Mouse (Mus musculus) limb, embryonic 10.5 days (tissue): ENCODE results near the gene Olfr638. TPM values are rescaled to one million over a fixed set of nuclear protein-coding genes. Genes with fewer than 3 reads are reported as not detected.
"Not testable (repeated sequence)": the region's sequence is repeated elsewhere in the genome, so short reads cannot be mapped to it uniquely, and the experiment has no call there.

Experiments
- DNase-seq: peaks from one replicate; pipeline ENCODE4 v3.0.0-alpha.2; 2017; ENCODE audit warnings: low spot score
- H3K27ac ChIP-seq: fragments of 300-500 bp; sonication (generic); 2 replicates; pipeline ENCODE4 v1.5.1; 2016; ENCODE audit warnings: mild to moderate bottlenecking
- H3K27me3 ChIP-seq: fragments of 300-500 bp; sonication (generic); 2 replicates; pipeline ENCODE4 v1.6.1; 2016; ENCODE audit warnings: low read depth, mild to moderate bottlenecking; ENCODE audit not compliant: poor library complexity, severe bottlenecking
- H3K36me3 ChIP-seq: fragments of 300-500 bp; sonication (generic); 2 replicates; pipeline ENCODE4 v1.6.1; 2016; ENCODE audit warnings: mild to moderate bottlenecking, moderate library complexity
- H3K4me1 ChIP-seq: fragments of 300-500 bp; sonication (generic); 2 replicates; pipeline ENCODE4 v1.6.1; 2016
- H3K4me3 ChIP-seq: fragments of 300-500 bp; sonication (generic); 2 replicates; pipeline ENCODE4 v1.5.1; 2016; ENCODE audit warnings: mild to moderate bottlenecking, moderate library complexity
- H3K9me3 ChIP-seq: fragments of 300-500 bp; sonication (generic); replicated peaks from 2 replicates; pipeline ENCODE4 v1.6.1; 2016; ENCODE audit warnings: mild to moderate bottlenecking
- WGBS: fragments of 180-500 bp; shearing (Covaris S2); methylation state at CpG from one replicate; pipeline ENCODE4 v1.1.7; 2016; 5-methylcytosine and 5-hydroxymethylcytosine counted together
- polyA plus RNA-seq: library from polyadenylated mRNA; unstranded; fragments of >200 nt; fragmentation: Nextera tagmentation; extraction: Ambion mirVana; gene quantifications from 2 replicates; pipeline ENCODE4 v1.2.1, GENCODE M21; 2016

Gene Olfr638
- polyA plus RNA-seq = not detected in 2 replicates

DNA sequence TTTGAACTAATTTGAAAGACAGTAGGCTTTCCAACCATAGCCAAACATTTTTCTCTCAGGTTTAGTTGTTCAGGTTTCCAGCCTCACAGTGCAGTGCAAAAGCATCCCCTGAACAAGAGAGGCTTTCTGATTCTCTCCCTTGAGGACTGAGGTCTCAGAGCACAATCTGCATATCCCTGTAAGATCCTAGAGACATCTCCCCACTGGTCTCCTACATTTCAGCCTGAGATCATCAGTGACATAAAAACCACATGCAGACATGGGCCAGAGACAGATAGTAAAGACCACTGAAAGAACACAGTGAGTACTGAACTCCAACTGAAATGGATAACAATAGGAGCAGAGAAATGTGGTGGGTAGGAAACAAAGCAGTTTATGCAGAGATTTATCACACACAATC is at the start of gene Olfr638:
Gene Olfr638, plus strand, starts transcription at position 301 of the 400 bp plus-strand sequence.
- H3K9me3 ChIP-seq = no peaks in the 10 kb centered on the region
- H3K27me3 ChIP-seq = no peaks in the 10 kb centered on the region
- H3K36me3 ChIP-seq = no peaks in the 10 kb centered on the region
- no peaks in the 10 kb centered on the region for H3K4me1 ChIP-seq
- DNase-seq = no peak
- no peak within 1 kb of the TSS for H3K27ac ChIP-seq
- H3K4me3 ChIP-seq = no peak within 1 kb of the TSS

- H3K4me1 ChIP-seq, H3K36me3 ChIP-seq, DNase-seq, H3K4me3 ChIP-seq, H3K27ac ChIP-seq, H3K9me3 ChIP-seq, H3K27me3 ChIP-seq: not testable (repeated sequence)
- 97% methylated on average over 22 of the region's 22 CpGs for WGBS
Observed at GRCm38 (mm10) chr7:103966873-103967272, 31.7 kb upstream of the Olfr638 start.

DNA sequence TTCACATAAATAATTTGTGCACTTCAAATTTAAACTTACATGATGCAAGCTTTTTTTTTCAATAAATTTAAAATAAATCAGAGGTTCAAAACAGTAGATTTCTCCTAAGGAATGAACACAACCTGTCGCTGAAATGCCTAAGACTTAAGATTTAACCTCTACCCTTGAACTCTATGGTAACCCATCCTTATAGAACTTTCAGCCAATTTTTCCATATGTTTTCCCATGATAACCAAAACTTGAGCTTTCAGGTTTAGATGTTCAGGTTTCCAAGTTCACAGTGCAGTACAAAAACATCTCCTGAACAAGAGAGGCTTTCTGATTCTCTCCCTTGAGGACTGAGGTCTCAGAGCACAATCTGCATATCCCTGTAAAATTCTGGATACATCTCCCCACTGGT is 27.7 kb upstream of the Olfr638 start, which contains the start of gene Olfr635:
Gene Olfr635, plus strand, starts transcription at position 301 of the 400 bp plus-strand sequence.
- no peak for DNase-seq
- no peak within 1 kb of the TSS for H3K4me3 ChIP-seq

DNA sequence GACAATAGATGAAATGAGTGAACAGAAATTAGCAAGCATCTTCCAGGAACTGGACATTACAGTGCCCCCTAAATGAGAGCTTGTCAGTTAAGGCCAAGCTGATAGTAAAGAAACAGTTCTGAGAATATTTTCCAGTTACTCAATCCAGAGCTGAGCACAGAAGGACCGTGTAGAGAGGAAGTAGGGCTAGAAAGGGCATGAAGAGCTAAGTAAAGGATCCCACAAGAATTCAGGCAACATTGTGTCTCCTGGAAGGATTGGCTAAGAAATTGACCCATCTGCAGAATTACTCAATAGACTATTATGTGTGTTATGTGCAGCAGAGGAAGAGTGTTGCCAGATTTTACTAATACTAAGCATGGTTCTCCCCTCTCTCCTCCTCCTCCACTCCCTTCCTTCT is 26.8 kb upstream of the Olfr638 start:
- no peaks in the 10 kb centered on the region for H3K9me3 ChIP-seq
- H3K27ac ChIP-seq = no peak overlapping the region
- H3K36me3 ChIP-seq = no peaks in the 10 kb centered on the region
- DNase-seq = no peak
- no peaks in the 10 kb centered on the region for H3K4me1 ChIP-seq
- 67% methylated on average over 1 of the region's 1 CpGs for WGBS
- no peaks in the 10 kb centered on the region for H3K27me3 ChIP-seq
- no peak overlapping the region for H3K4me3 ChIP-seq

More for the DNA sequence above, 27.7 kb upstream of the Olfr638 start, which contains the start of gene Olfr635:
- 85% methylated on average over 1 of the region's 1 CpGs for WGBS
- H3K27me3 ChIP-seq = no peaks in the 10 kb centered on the region
- no peak within 1 kb of the TSS for H3K27ac ChIP-seq
- H3K36me3 ChIP-seq = no peaks in the 10 kb centered on the region
- no peaks in the 10 kb centered on the region for H3K9me3 ChIP-seq
- no peaks in the 10 kb centered on the region for H3K4me1 ChIP-seq

- Histone ChIP-seq H3K36me3 (no peaks in the 10 kb centered on the region), H3K4me1 (no peaks in the 10 kb centered on the region), H3K27me3 (no peaks in the 10 kb centered on the region), H3K4me3 (no peak overlapping the region), H3K27ac (no peak overlapping the region), H3K9me3 (no peaks in the 10 kb centered on the region)
- DNase-seq = no peak
Observed at GRCm38 (mm10) chr7:103999124-103999523, 578 bp downstream of the Olfr638 start.

GRCm38 (mm10) chr7:104017203-104017602 is 18.7 kb downstream of the Olfr638 start, which contains the start of gene Olfr639:
TSS of gene Olfr639 (minus strand) at chr7:104017303.
- Histone ChIP-seq H3K27me3 (no peaks in the 10 kb centered on the region), H3K36me3 (no peaks in the 10 kb centered on the region), H3K4me1 (no peaks in the 10 kb centered on the region), H3K4me3 (no peak within 1 kb of the TSS), H3K9me3 (no peaks in the 10 kb centered on the region), H3K27ac (no peak within 1 kb of the TSS)
- no peak for DNase-seq

DNA sequence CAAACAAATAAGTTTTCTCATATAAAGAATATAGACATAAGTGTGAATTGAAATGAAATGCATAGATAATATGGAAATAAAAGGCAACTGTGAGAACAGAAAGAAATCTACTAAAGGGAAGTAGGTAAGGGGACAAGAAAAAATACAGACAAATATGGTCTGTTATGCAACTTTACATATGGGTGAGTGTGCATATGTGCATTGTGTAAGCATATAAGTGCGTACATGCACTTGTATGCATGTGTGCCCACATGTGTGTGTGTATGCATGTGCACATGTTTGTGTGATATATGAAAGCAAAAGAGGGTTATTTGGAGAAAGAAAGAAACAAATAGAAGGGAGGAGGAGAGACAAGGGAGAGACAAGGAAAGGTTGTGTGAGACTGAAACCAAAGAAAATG is 20.4 kb downstream of the Olfr638 start:
- WGBS = 90% methylated on average over 1 of the region's 1 CpGs
- no peak overlapping the region for H3K4me3 ChIP-seq
- no peak overlapping the region for H3K27ac ChIP-seq
- DNase-seq = no peak
- H3K27me3 ChIP-seq = no peaks in the 10 kb centered on the region
- H3K9me3 ChIP-seq = no peaks in the 10 kb centered on the region
- H3K36me3 ChIP-seq = no peaks in the 10 kb centered on the region
- H3K4me1 ChIP-seq = no peaks in the 10 kb centered on the region

DNA sequence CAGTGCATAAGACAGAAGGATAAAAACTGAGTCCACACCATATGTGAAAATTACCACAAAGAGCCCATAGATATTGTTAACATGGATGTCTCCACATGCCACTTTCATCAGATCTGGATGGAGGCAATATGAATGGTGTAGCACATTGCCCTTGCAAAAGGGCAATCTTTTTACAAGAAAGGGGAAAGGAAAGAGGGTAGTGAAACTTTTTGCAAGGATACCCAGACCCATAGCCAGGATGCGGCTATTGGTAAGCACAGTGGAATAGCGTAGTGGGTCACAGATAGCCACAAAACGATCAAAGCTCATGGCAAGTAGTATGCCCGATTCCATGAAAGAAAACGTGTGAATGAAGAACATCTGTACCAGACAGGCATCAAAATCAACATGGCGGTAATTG is 23.1 kb downstream of the Olfr638 start:
- no peaks in the 10 kb centered on the region for H3K4me1 ChIP-seq
- H3K27me3 ChIP-seq = no peaks in the 10 kb centered on the region
- no peak overlapping the region for H3K27ac ChIP-seq
- no peak for DNase-seq
- 91% methylated on average over 6 of the region's 6 CpGs for WGBS
- no peak overlapping the region for H3K4me3 ChIP-seq
- H3K36me3 ChIP-seq = no peaks in the 10 kb centered on the region
- H3K9me3 ChIP-seq = no peaks in the 10 kb centered on the region

- no peak within 1 kb of the TSS for H3K4me3 ChIP-seq
- DNase-seq = no peak
- 89% methylated on average over 6 of the region's 6 CpGs for WGBS
- no peaks in the 10 kb centered on the region for H3K4me1 ChIP-seq
- no peaks in the 10 kb centered on the region for H3K36me3 ChIP-seq
- no peaks in the 10 kb centered on the region for H3K9me3 ChIP-seq
- H3K27me3 ChIP-seq = no peaks in the 10 kb centered on the region
- H3K27ac ChIP-seq = no peak within 1 kb of the TSS
Observed at GRCm38 (mm10) chr7:104025473-104025872, 26.9 kb downstream of the Olfr638 start, which contains the start of gene Olfr640. TSS of gene Olfr640 (minus strand) at chr7:104025573.

DNA sequence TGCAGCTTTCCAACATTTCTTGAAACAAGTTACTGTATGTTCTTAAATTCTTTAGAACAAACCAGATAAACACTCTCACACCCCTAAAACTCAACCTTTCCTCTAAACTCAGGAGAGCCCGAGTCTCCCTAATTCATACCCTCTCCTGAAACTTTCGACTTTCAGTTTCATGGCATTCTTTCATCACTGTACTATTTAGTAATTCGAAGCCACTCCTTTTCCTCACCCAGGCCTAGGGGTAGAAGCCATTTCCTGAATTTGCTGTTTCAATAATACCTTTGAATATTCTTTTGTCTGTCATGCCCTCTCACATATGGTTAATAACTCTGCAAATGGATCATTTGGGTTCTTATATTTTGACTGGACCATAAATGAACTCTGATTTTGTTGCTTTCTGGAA is 28.4 kb downstream of the Olfr638 start:
- no peak overlapping the region for H3K4me3 ChIP-seq
- H3K4me1 ChIP-seq = no peaks in the 10 kb centered on the region
- H3K36me3 ChIP-seq = no peaks in the 10 kb centered on the region
- no peak overlapping the region for H3K27ac ChIP-seq
- DNase-seq = no peak
- no peaks in the 10 kb centered on the region for H3K27me3 ChIP-seq
- no peaks in the 10 kb centered on the region for H3K9me3 ChIP-seq
- 87% methylated on average over 3 of the region's 3 CpGs for WGBS

- Histone ChIP-seq H3K27ac (no peak within 1 kb of the TSS), H3K9me3 (no peaks in the 10 kb centered on the region), H3K27me3 (no peaks in the 10 kb centered on the region), H3K36me3 (no peaks in the 10 kb centered on the region), H3K4me1 (no peaks in the 10 kb centered on the region), H3K4me3 (no peak within 1 kb of the TSS)
- DNase-seq = no peak
- 69% methylated on average over 1 of the region's 1 CpGs for WGBS
Observed at GRCm38 (mm10) chr7:104035145-104035544, 36.6 kb downstream of the Olfr638 start, which contains the start of gene Olfr641. TSS of gene Olfr641 (plus strand) at chr7:104035445.

- WGBS = 88% methylated on average over 4 of the region's 4 CpGs
- Histone ChIP-seq H3K4me1 (no peaks in the 10 kb centered on the region), H3K27ac (no peak overlapping the region), H3K4me3 (no peak overlapping the region), H3K27me3 (no peaks in the 10 kb centered on the region), H3K9me3 (no peaks in the 10 kb centered on the region), H3K36me3 (no peaks in the 10 kb centered on the region)
- no peak for DNase-seq
Observed at GRCm38 (mm10) chr7:104050745-104051144, 52.2 kb downstream of the Olfr638 start.

DNA sequence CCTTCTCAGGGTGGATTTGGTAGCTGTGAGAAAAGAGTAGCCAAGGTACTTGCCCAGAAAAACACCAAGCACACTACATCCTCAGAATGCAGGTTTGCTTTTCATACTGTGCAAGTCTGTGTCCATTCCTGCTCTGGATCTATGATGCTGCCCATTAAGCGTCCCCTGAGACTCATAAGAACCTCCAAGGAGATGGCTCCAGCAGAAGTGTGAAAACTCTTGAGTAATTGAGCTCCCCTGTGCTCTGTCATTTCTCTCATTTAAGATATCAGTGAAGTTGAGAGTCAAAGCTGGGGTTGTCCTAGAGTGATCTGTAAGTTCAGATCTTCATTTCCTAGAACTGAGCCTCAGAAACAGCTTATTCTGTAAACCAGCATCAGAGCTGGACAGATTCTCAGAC is 54.0 kb downstream of the Olfr638 start, which contains the start of gene Olfr642:
Gene Olfr642, minus strand, starts transcription at position 101 of the 400 bp plus-strand sequence.
- DNase-seq = no peak
- H3K4me1 ChIP-seq = no peaks in the 10 kb centered on the region
- H3K27ac ChIP-seq = no peak within 1 kb of the TSS
- 78% methylated on average over 1 of the region's 1 CpGs for WGBS
- no peaks in the 10 kb centered on the region for H3K9me3 ChIP-seq
- no peak within 1 kb of the TSS for H3K4me3 ChIP-seq
- no peaks in the 10 kb centered on the region for H3K36me3 ChIP-seq
- no peaks in the 10 kb centered on the region for H3K27me3 ChIP-seq
